Mouse (Mus musculus) heart, postnatal 0 days (tissue): Measurements from ENCODE around the gene Arl15. TPM values are rescaled to one million over a fixed set of nuclear protein-coding genes. Genes with fewer than 3 reads are reported as not detected.

Experiments used
- ATAC-seq: fragments of 200-750 bp; cut with Nextera tagmentation; 2 replicates; pipeline ENCODE4 v1.8.0; 2017; ENCODE audit warnings: low read depth, moderate number of reproducible peaks, moderate library complexity; ENCODE audit not compliant: insufficient read depth
- DNase-seq: peaks from one replicate; pipeline ENCODE4 v3.0.0-alpha.2; 2016; ENCODE audit warnings: low spot score
- H3K27ac ChIP-seq: fragments of 300-500 bp; sonication (generic); 2 replicates; pipeline ENCODE4 v1.5.1; 2014; ENCODE audit warnings: low read depth, mild to moderate bottlenecking
- H3K27me3 ChIP-seq: fragments of 300-500 bp; sonication (generic); 2 replicates; pipeline ENCODE4 v1.6.1; 2014; ENCODE audit warnings: low read length, mixed read lengths; ENCODE audit not compliant: control insufficient read depth, insufficient read depth
- H3K36me3 ChIP-seq: fragments of 300-500 bp; sonication (generic); replicated peaks from 2 replicates; pipeline ENCODE4 v1.6.1; 2014; ENCODE audit warnings: low read length, mixed read lengths; ENCODE audit not compliant: control insufficient read depth, insufficient read depth
- H3K4me1 ChIP-seq: fragments of 300-500 bp; sonication (generic); 2 replicates; pipeline ENCODE4 v1.6.1; 2014; ENCODE audit warnings: antibody characterized with exemption; ENCODE audit not compliant: control insufficient read depth, insufficient read depth
- H3K4me2 ChIP-seq: fragments of 300-500 bp; sonication (generic); 2 replicates; pipeline ENCODE4 v1.6.1; 2014; ENCODE audit warnings: low read depth, mild to moderate bottlenecking, low read length, moderate library complexity
- H3K4me3 ChIP-seq: fragments of 300-500 bp; sonication (generic); 2 replicates; pipeline ENCODE4 v1.5.1; 2014; ENCODE audit warnings: low read depth, low read length
- H3K9ac ChIP-seq: fragments of 300-500 bp; sonication (generic); replicated peaks from 2 replicates; pipeline ENCODE4 v1.6.1; 2014; ENCODE audit warnings: low read depth, low read length, mixed read lengths
- H3K9me3 ChIP-seq: fragments of 300-500 bp; sonication (generic); replicated peaks from 2 replicates; pipeline ENCODE4 v1.6.1; 2016; ENCODE audit warnings: low read length; ENCODE audit not compliant: control insufficient read depth
- CTCF ChIP-seq: IDR thresholded peaks from 2 replicates; pipeline ENCODE4 v1.5.1; 2016; ENCODE audit warnings: antibody characterized with exemption, control low read depth, low read depth
- EP300 ChIP-seq: IDR thresholded peaks from 2 replicates; pipeline ENCODE4 v1.6.1; 2016; ENCODE audit warnings: antibody characterized with exemption, low read depth
- WGBS: fragments of 180-500 bp; shearing (Covaris S2); extraction: QIAGEN DNeasy Blood & Tissue Kit; methylation state at CpG from one replicate; pipeline ENCODE4 v1.1.7; 2014; 5-methylcytosine and 5-hydroxymethylcytosine counted together
- polyA plus RNA-seq: library from polyadenylated mRNA; unstranded; fragments of >200 nt; fragmentation: Nextera tagmentation; extraction: Ambion mirVana; gene quantifications from 2 replicates; pipeline ENCODE4 v1.2.1, GENCODE M21; 2015
- total RNA-seq: library from RNA; depleted of rRNA; stranded (reverse); fragments of >200 nt; gene quantifications from 2 replicates; pipeline ENCODE4 v1.2.3, GENCODE M21; 2014; ENCODE audit warnings: low replicate concordance

Arl15 gene
- total and polyA plus RNA-seq, 2 experiments from 2014 or later = 3.9 to 16.5 TPM

DNA sequence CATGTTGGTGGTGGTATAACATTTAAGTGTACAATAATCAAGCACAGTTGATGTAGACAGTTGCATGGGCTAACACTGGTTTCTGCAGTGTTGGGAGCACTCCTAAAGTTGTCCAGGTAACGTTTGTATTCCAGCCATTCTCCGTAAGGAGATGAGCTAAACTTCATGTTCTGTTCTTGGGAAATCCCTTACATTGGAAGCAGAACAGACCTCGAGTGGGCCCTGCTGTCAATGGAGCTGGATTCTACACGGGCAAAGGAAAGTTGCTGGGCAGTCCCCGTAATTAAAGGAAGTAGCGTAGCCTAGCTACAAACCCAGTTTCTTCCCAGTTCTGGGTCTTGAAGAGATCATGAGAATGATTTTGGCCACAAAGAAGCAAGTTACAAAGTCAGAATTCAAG is 285.4 kb downstream of the Arl15 start:
- ATAC-seq (no peak), DNase-seq (no peak)
- Histone ChIP-seq H3K4me2 (no peak overlapping the region), H3K9me3 (no peaks in the 10 kb centered on the region), H3K9ac (no peak overlapping the region), H3K4me3 (no peak overlapping the region), H3K27me3 (no peaks in the 10 kb centered on the region), H3K27ac (no peak overlapping the region), H3K36me3 (no peaks in the 10 kb centered on the region), H3K4me1 (no peaks in the 10 kb centered on the region)
- WGBS = 93% methylated on average over 6 of the region's 6 CpGs
- TF ChIP-seq EP300 (no peak), CTCF (no peak)

DNA sequence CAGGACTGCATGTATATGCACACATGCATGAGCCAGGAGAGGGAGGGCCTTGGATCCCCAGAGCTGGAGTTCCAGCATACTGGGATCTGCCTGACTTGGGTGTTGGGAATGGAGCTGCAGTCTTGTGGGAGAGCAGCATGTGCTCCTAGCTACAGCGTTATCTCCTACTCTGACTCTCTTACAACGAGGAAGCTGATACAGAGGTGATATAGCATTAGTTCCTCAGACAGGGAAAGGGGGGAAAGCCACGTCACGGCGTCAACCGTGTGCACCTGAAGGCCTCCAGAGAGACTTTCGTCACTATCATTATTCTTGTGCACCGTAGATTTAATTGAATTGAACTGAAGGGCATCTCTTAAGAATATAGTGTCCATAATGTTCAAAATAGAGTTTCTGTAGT is 286.2 kb downstream of the Arl15 start:
- no peaks in the 10 kb centered on the region for H3K27me3 ChIP-seq
- 82% methylated on average over 8 of the region's 8 CpGs for WGBS
- no peaks in the 10 kb centered on the region for H3K9me3 ChIP-seq
- H3K36me3 ChIP-seq = no peaks in the 10 kb centered on the region
- no peak overlapping the region for H3K27ac ChIP-seq
- H3K9ac ChIP-seq = no peak overlapping the region
- no peak for DNase-seq
- H3K4me1 ChIP-seq = no peaks in the 10 kb centered on the region
- no peak overlapping the region for H3K4me2 ChIP-seq
- no peak for ATAC-seq
- TF ChIP-seq EP300 (no peak), CTCF (no peak)
- H3K4me3 ChIP-seq = no peak overlapping the region

DNA sequence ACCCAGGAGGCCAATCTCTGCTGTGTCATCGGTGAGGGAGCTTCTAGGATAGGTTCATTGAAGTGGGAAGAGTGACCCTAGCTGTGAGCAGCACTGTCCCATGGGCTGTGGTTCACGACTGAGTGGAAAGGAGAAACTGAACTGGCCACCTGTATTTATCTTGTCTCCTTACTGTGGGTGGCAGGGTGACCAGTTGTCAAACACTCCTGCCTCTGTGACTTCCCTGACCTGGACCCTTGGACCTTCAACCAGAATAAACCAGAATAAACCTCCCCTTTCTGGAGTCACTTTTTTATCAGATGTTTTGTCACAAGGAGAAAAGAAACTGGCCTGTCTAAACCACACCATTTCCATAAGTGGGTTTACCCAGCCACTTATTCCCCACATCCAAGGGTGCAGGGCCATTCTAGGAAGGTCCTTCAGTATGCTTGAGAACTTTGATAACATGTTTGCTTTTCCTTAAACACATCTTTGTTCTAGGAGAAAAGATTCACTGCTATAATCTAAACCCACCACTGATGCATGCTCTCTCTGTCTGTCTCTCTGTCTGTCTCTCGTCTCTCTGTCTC is 289.3 kb downstream of the Arl15 start:
- Histone ChIP-seq H3K4me3 (no peak overlapping the region), H3K4me1 (peaks cover 4% of the 10 kb centered on the region; the same call in 1 of the 2 replicates), H3K9me3 (no peaks in the 10 kb centered on the region), H3K4me2 (no peak overlapping the region), H3K9ac (no peak overlapping the region), H3K27me3 (no peaks in the 10 kb centered on the region), H3K27ac (no peak overlapping the region), H3K36me3 (no peaks in the 10 kb centered on the region)
- no peak for TF ChIP-seq EP300
- TF ChIP-seq CTCF = no peak
- no peak for DNase-seq
- WGBS = 76% methylated on average over 3 of the region's 3 CpGs
- 0 out of 2 replicates have a peak, but pooled peaks have one; percentile 27 for ATAC-seq

DNA sequence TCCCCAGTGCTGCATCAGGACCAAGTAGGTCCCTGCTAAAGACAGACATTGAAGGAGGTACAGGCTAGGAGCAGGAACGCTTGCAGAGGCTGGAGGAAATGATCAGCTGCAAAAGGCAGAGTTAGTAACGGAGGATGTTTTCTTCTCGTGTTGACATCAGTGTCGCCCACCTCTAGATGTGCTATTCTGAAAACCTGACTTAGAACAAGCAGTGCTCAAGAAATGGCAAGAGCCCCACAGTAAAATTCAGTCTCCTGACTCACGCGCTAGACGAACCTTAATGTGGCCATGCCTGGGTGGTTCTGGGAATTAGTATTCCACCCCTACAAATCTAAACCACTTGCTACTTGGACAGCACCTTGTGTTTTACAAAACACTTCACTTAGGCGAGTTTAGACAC is 291.1 kb downstream of the Arl15 start:
- TF ChIP-seq EP300 (no peak), CTCF (no peak)
- ATAC-seq (no peak), DNase-seq (no peak)
- H3K36me3 ChIP-seq = no peaks in the 10 kb centered on the region
- no peaks in the 10 kb centered on the region for H3K27me3 ChIP-seq
- no peak overlapping the region for H3K4me2 ChIP-seq
- no peak overlapping the region for H3K4me3 ChIP-seq
- no peak overlapping the region for H3K9ac ChIP-seq
- H3K27ac ChIP-seq = no peak overlapping the region
- WGBS = 78% methylated on average over 8 of the region's 8 CpGs
- H3K4me1 ChIP-seq = peaks cover 4% of the 10 kb centered on the region; the same call in 1 of the 2 replicates
- H3K9me3 ChIP-seq = no peaks in the 10 kb centered on the region

DNA sequence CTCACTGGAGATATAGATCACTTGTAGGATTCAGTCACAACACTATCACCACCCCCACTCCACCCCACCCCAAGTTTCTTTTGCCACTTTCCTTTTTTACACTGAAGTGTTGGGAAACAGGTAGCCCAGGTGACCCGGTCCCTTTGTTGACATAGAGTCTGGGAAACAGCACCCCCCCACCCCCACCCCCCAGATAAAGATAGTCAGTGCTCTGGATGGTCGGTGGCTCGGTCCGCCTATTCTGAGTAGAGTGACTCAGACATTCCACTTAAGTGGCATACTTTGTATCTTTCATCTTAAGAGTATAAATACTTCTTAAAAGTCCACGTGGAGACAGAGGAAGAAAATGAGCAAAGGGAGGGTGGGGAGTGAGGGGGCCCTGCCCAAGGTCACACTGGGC is 292.0 kb downstream of the Arl15 start:
- Histone ChIP-seq H3K4me3 (no peak overlapping the region), H3K4me2 (0 out of 2 replicates have a peak overlapping the region, but pooled peaks have one; percentile 9), H3K9me3 (no peaks in the 10 kb centered on the region), H3K27ac (no peak overlapping the region), H3K4me1 (peaks cover 4% of the 10 kb centered on the region; the same call in 1 of the 2 replicates), H3K36me3 (no peaks in the 10 kb centered on the region), H3K27me3 (no peaks in the 10 kb centered on the region), H3K9ac (no peak overlapping the region)
- TF ChIP-seq CTCF (no peak), EP300 (no peak)
- WGBS = 19% methylated on average over 5 of the region's 5 CpGs
- ATAC-seq (peak; percentile 58), DNase-seq (peak; percentile 18)

DNA sequence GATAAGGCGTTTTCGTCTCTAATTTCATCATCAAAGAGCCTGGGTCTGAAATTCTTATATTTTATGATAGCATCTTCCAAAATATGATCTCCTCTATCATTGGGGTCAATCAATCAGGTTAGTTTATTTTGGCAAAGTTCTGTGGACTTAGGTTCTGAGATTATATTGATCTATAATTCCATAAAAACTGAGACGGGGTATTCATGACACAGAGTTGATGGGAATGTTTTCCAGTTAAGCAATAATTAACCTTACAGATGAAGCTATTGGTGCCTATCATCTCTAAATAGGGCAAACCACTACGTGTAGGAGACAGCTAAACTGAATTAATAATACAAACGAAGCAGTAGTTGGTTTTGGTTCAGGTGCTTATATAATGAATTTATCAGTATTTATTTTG is 292.5 kb downstream of the Arl15 start:
- Histone ChIP-seq H3K9me3 (no peaks in the 10 kb centered on the region), H3K4me1 (peaks cover 4% of the 10 kb centered on the region; the same call in 1 of the 2 replicates), H3K36me3 (no peaks in the 10 kb centered on the region), H3K27me3 (no peaks in the 10 kb centered on the region), H3K4me2 (no peak overlapping the region), H3K27ac (no peak overlapping the region), H3K4me3 (no peak overlapping the region), H3K9ac (no peak overlapping the region)
- ATAC-seq (no peak), DNase-seq (no peak)
- TF ChIP-seq EP300 = no peak
- WGBS = 81% methylated on average over 5 of the region's 5 CpGs
